Mouse (Mus musculus) kidney, embryonic 16.5 days (tissue): ENCODE measurements at regions not wholly inside any gene's neighbourhood (a gene's known extent, or its start where the extent isn't known, plus 50 kb on each side); places are given as distances from the start of the nearest gene placed in this dataset.

Experiments used
- ATAC-seq: fragments of 200-750 bp; cut with Nextera tagmentation; 2 replicates; pipeline ENCODE4 v1.8.0; 2017; ENCODE audit warnings: moderate TSS enrichment; ENCODE audit not compliant: low FRiP score, low TSS enrichment
- H3K27ac ChIP-seq: fragments of 300-500 bp; sonication (generic); 2 replicates; pipeline ENCODE4 v1.5.1; 2014; ENCODE audit warnings: low read length
- H3K27me3 ChIP-seq: fragments of 300-500 bp; sonication (generic); 2 replicates; pipeline ENCODE4 v1.6.1; 2014; ENCODE audit warnings: low read length, control low read depth, mixed read lengths; ENCODE audit not compliant: insufficient read depth
- H3K36me3 ChIP-seq: fragments of 300-500 bp; sonication (generic); 2 replicates; pipeline ENCODE4 v1.6.1; 2014; ENCODE audit warnings: low read length, control low read depth, mixed read lengths; ENCODE audit not compliant: insufficient read depth
- H3K4me1 ChIP-seq: fragments of 300-500 bp; sonication (generic); 2 replicates; pipeline ENCODE4 v1.6.1; 2014; ENCODE audit warnings: low read length, control low read depth, mixed read lengths; ENCODE audit not compliant: insufficient read depth
- H3K4me2 ChIP-seq: fragments of 300-500 bp; sonication (generic); replicated peaks from 2 replicates; pipeline ENCODE4 v1.6.1; 2014; ENCODE audit warnings: low read depth, low read length
- H3K4me3 ChIP-seq: fragments of 300-500 bp; sonication (generic); 2 replicates; pipeline ENCODE4 v1.5.1; 2014; ENCODE audit warnings: mild to moderate bottlenecking, low read length
- H3K9ac ChIP-seq: fragments of 300-500 bp; sonication (generic); replicated peaks from 2 replicates; pipeline ENCODE4 v1.6.1; 2014; ENCODE audit warnings: low read length
- H3K9me3 ChIP-seq: fragments of 300-500 bp; sonication (generic); 2 replicates; pipeline ENCODE4 v1.6.1; 2016; ENCODE audit warnings: low read length, control low read depth
- WGBS: fragments of 180-500 bp; shearing (Covaris S2); extraction: QIAGEN DNeasy Blood & Tissue Kit; methylation state at CpG from one replicate; pipeline ENCODE4 v1.1.7; 2014; 5-methylcytosine and 5-hydroxymethylcytosine counted together

GRCm38 (mm10) chr9:31538458-31539210 is 74.4 kb upstream of the Tmem45b start:
- Histone ChIP-seq H3K27ac (no peak overlapping the region), H3K4me2 (no peak overlapping the region), H3K9me3 (no peaks in the 10 kb centered on the region), H3K27me3 (no peaks in the 10 kb centered on the region), H3K4me1 (no peaks in the 10 kb centered on the region), H3K36me3 (no peaks in the 10 kb centered on the region), H3K4me3 (no peak overlapping the region), H3K9ac (no peak overlapping the region)
- ATAC-seq, result peak; percentile 35; the same call in 1 of the 2 replicates
- 76% methylated on average over 11 of the region's 11 CpGs for WGBS

- Histone ChIP-seq H3K9me3 (no peaks in the 10 kb centered on the region), H3K27ac (no peak overlapping the region), H3K9ac (no peak overlapping the region), H3K4me1 (no peaks in the 10 kb centered on the region), H3K27me3 (no peaks in the 10 kb centered on the region), H3K4me2 (no peak overlapping the region), H3K36me3 (no peaks in the 10 kb centered on the region), H3K4me3 (no peak overlapping the region)
- WGBS, result 54% methylated on average over 6 of the region's 6 CpGs
- ATAC-seq, result no peak
Measured at GRCm38 (mm10) chr9:31529021-31529420, 64.8 kb upstream of the Tmem45b start.

DNA sequence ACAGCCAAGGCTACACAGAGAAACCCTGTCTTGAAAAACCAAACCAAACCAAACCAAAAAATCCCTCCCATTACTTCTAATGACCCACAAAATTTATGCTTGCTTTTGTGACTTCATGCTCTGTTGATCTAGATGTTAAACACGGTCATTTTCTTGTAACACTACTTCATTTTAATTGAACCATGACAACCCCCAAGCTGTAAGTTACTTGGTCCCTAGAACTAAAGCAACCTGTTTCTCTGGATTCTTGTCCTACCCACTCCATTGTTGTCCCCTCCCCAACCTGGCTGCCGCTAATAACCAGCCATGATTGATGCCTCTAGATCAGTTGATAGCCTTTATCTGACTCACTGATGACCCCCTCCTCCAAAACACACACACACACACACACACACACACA is 63.0 kb upstream of the Tmem45b start:
- Histone ChIP-seq H3K4me2 (no peak overlapping the region), H3K27me3 (no peaks in the 10 kb centered on the region), H3K4me1 (no peaks in the 10 kb centered on the region), H3K9me3 (no peaks in the 10 kb centered on the region), H3K4me3 (no peak overlapping the region), H3K9ac (no peak overlapping the region), H3K27ac (no peak overlapping the region; the same call in 1 of the 2 replicates), H3K36me3 (no peaks in the 10 kb centered on the region)
- peak; percentile 71 for ATAC-seq
- 28% methylated on average over 2 of the region's 2 CpGs for WGBS
